Mouse (Mus musculus) ES-Bruce4 (cell line): ENCODE data around the gene Pih1d2.

Experiments
- CTCF ChIP-seq: IDR thresholded peaks from one replicate; pipeline ENCODE4 v1.8.1; 2011; ENCODE audit warnings: low read depth, low read length
- EP300 ChIP-seq: IDR thresholded peaks from 2 replicates; pipeline ENCODE4 v1.6.1; 2011; ENCODE audit warnings: low read depth, low read length; ENCODE audit not compliant: insufficient read depth

- TF ChIP-seq CTCF (no peak), EP300 (no peak)
These were observed 12.8 kb upstream of the Pih1d2 start for GRCm38 (mm10) chr9:50604338-50604737.
